Mouse (Mus musculus) mouse trophoblast stem cell (cell line): ENCODE measurements around the gene Dscaml1.

ENCODE experiments used
- in situ Hi-C, 2 experiments: fragments of 300-500 bp; cut with MseI, MboI; formaldehyde crosslinking; loops; 2 replicates in 1 of 2; 3 replicates in 1 of 2; pipeline ENCODE4 v1.15.1; 2025

Gene Dscaml1

GRCm38 (mm10) chr9:45411111-45411510, 15.3 kb upstream of the Dscaml1 start:
- in situ Hi-C loops, result loop anchor here (5.0 to 10.0 kb wide), 2 partner anchors 334 to 341 kb away; no protein-coding TSS in a partner anchor

- in situ Hi-C loops, result loop anchor here (5.0 to 10.0 kb wide), 2 partner anchors 333 to 340 kb away; no protein-coding TSS in a partner anchor
These were observed 14.6 kb upstream of the Dscaml1 start for GRCm38 (mm10) chr9:45411803-45412202.

DNA sequence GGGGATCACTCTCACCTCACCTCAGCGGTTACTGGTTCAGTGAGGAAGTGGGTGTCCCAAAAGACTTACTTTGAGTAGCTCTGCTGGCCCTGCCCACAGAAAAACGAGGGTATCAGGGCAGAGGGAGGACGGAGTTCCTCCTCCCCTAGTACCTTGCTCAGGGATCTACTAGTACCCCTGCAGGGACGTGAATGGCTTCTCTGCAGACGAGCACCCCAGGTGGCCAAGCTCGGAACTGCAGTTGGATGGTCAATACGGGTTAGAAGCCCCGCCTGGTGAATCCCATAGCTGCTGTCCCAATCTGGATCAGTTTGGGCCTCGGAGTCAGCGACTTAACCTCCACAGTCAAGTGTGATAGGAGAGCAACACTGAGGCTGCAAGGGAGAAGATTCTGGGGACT, 14.1 kb upstream of the Dscaml1 start:
- in situ Hi-C loops, result loop anchor here (5.0 to 10.0 kb wide), 2 partner anchors 333 to 340 kb away; no protein-coding TSS in a partner anchor

DNA sequence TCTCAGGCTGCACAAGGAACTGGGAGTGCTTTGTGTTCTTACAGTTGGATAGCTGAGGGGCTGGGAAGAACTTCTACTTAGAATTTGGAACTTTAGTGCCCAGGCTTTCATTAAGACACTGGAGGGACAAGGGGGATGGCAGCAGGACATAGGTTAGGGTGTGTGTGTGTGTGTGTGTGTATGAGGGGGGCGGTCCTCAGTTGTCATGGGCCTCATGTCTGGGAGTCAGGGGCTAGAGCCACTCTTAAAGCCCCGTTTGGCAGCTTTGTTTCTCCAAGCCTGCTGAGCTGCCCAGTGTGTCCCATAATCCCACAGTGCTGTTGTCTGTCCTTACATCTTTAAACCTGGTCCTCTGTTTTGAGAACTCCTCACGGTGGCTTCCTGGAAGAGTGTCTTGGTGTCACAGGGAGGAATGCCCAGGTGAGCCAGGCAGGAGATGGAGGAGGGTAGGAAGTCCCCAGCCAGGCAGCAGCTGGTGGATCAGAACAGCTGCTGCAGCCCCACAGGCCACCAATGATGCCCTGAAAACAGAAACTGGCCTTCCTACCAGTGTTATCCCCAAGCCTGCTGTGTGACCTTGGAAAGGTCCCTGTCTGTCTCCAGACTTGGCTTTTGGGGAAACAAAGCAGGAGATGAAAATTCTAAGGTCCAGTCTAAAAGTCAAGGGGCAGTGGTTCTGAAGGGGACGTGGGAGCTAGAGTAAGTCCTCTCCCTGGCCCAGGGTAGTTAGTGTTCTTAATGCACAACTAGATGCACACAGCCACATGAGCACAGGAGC, 13.5 kb upstream of the Dscaml1 start:
- in situ Hi-C loops, result loop anchor here (5.0 to 10.0 kb wide), 2 partner anchors 332 to 339 kb away; no protein-coding TSS in a partner anchor

DNA sequence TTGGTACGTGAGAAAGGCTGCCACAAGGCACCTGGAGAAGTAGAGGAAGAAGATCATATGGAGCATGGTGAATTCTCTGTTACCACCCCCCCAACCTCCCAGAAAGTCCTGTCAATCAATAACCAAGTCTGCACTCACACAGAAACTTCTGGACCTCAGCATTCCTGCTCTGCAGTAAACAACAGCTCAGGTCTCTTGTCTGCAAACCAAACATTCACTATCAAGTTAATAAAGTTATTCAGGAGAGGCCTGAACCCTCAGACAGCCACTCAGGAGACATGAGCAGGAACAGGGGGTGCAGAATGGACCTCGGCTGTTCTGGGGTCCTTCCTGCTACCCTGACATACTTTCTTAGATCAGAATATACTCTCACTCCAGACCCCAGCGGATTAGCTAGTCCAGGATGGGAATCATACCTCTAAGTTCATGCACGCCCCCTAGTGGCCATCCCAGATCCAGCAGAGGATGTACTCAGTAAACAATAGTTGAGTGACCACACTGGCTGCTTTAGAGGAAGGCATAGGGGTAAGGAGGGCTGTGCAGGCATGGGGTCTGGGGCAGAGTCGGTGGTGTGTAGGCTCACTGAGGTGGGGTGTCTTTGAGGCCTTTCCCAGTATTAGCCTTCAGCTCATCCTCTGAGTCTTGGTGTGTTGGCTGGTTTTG, 12.8 kb upstream of the Dscaml1 start:
- in situ Hi-C loops, result loop anchor here (5.0 to 10.0 kb wide), 2 partner anchors 331 to 339 kb away; no protein-coding TSS in a partner anchor

DNA sequence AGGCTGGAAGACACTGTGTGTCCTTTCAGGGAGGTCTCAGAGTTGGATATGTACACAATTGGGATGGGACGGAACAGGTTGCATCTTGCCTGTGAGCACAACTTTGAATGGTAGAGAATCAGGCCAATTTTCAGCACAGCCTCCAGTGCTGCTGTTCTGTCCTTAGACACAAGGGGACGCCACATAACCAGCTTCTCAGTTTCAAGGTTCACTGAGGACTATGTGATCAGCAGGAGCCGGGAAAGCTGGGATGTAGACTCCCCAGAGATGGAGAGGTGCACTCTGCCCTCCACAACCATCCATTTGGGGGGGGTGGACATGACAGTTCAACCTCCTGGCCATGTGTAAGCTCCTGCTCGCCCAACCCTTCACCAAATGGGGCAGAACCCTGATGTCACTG, 10.5 kb upstream of the Dscaml1 start:
- in situ Hi-C loops, result loop anchor here in 1 of 2 experiments (10.0 kb wide), 1 partner anchor 329 kb away; no protein-coding TSS in a partner anchor

DNA sequence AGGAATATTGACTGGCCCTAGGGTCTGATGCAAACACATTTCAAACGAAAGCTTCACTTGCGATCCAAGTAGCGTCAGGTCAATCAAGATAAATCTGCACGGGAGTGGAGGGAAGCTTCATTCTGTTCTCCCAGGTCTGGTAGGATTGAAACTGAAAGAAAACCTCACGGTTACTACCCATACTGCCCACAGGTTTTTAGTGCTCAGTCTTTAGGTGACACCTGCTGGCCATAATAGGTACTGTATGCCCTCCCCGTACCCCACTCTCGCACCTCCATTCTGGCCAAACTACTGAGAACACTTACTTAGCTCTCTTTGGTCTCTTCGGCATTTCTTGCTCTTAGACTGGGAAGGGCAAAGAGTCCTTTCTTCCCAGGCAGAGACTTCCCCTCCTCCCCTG, 9.2 kb upstream of the Dscaml1 start:
- in situ Hi-C loops, result loop anchor here in 1 of 2 experiments (10.0 kb wide), 1 partner anchor 328 kb away; no protein-coding TSS in a partner anchor

GRCm38 (mm10) chr9:45418252-45418651, 8.2 kb upstream of the Dscaml1 start:
- in situ Hi-C loops, result loop anchor here in 1 of 2 experiments (10.0 kb wide), 1 partner anchor 327 kb away; no protein-coding TSS in a partner anchor

GRCm38 (mm10) chr9:45421209-45421608, 5.2 kb upstream of the Dscaml1 start:
- in situ Hi-C loops, result no loop called here

DNA sequence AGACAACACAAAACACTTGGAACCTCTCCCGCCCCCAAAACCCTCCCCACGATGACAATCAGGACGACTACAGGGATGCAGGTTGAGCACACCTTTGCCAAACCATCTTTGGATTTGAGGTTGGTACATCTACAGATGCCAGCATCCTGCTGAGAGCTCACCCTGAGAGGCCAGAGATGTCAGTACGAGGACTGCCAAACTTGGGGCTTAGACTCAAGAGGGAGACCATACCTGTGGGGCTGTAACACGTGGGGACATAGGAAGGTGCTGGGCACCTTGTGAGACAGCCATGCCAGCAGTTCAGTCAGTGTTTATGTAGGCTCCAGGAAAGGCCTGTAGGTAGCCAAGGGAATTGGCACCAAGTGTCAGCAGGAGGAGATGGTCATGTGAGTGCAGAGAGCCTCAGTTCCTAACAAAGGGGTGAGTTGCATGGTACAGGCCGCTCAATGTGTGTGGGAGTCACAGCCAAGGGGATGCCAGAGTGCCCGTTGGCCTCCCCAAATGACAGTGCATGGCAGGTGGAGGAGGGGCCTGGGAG, 3.6 kb upstream of the Dscaml1 start:
- in situ Hi-C loops, result no loop called here

DNA sequence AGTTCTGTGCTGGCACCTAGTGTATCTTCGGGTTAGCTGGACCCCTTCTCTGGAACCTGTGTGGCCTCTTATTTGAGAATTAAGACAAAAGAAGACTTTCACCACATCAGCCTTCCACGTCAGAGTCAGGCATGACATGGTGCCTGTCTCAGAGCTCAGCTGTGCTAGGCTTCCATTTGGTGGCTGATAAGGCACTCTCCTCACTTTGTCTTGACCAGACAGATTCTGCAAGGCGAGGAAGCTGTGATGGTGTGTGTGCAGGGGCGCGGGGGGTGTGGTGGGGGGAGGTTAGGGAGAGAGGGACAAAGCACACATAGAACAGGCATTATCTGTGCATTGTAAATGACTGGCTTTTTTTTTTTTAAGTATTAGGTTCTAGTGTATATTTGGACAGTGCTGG, 3.0 kb downstream of the Dscaml1 start:
- in situ Hi-C loops, result no loop called here

GRCm38 (mm10) chr9:45429951-45430697, 3.7 kb downstream of the Dscaml1 start:
- in situ Hi-C loops, result no loop called here

DNA sequence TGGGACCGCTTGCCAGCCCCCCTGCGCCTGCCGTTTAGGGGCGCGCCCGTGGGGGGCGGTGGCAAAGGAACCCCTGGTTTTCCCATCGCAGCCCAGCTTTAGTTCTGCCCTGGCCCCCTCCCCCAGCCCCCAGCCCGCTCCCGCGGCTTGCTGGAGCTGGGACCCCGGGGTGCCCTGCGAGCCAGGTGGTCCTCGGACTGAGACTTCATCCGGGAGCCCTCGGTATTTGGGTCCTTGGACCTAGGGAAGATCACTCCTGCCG, 4.2 kb downstream of the Dscaml1 start:
- in situ Hi-C loops, result no loop called here

GRCm38 (mm10) chr9:45431150-45431549, 4.7 kb downstream of the Dscaml1 start:
- in situ Hi-C loops, result no loop called here

GRCm38 (mm10) chr9:45432639-45433038, 6.2 kb downstream of the Dscaml1 start:
- in situ Hi-C loops, result no loop called here

- in situ Hi-C loops, result no loop called here
These were observed 6.7 kb downstream of the Dscaml1 start for GRCm38 (mm10) chr9:45433119-45433518.

- in situ Hi-C loops, result no loop called here
These were observed 7.7 kb downstream of the Dscaml1 start for GRCm38 (mm10) chr9:45434171-45434570.

- in situ Hi-C loops, result no loop called here
These were observed 12.6 kb downstream of the Dscaml1 start for GRCm38 (mm10) chr9:45439025-45439424.

DNA sequence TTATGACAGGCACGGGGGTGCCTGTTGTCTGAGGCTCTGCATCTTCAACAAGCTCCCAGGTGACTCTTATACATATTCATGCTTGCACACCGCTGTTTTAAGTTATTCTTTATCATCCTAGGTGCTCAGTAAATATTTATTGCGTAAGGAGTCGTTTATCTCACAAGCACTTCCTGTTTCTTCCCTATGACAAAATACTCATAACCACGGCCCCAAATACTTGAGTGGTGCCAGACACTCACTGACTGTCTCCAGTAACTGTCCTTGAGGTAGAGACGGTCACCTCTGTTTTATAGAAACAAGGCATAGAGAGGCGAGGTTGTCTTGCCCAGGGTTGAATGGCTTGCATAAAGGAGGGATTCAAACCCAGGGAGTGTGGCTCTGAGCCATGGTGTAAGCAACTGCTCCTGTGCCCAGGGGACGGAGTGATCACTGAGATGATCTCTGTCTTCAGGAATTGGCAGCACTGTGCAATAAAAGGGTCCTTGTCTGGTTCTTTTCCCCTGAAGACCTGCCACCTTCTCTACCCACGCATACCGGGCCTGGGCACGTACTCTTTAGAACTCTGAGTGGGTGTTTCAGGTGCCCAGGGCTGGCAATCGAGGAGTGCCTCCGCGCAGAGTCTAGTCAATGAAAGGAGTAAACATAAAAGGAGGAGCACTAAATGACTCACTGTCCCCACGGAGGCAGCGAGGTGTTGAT, 13.8 kb downstream of the Dscaml1 start:
- in situ Hi-C loops, result no loop called here

DNA sequence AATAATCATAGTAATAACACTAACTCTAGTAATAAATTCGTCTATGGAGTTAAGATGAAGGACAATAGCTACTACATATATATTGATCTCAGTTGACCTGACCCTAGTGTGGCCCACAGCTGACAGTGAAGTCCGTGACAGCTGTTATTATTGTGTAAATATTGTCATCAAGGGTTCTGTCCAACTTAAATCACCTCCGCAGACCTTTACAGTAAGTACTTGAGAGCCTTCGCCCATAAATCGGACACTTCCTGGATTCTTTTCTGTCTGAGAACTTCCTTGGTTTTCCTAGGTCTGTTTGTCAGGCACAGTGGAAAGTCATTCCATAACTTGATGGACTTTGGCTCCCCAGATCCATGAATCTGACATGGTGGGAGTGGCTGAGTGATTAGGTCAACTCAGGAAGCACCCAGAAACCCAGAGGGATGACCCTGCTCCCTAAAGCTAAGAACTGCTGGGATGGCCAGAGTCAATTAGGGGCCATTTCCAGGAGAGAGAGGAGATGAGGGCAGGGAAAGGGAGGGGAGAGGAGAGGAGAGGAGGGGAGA, 17.9 kb downstream of the Dscaml1 start:
- in situ Hi-C loops, result no loop called here

DNA sequence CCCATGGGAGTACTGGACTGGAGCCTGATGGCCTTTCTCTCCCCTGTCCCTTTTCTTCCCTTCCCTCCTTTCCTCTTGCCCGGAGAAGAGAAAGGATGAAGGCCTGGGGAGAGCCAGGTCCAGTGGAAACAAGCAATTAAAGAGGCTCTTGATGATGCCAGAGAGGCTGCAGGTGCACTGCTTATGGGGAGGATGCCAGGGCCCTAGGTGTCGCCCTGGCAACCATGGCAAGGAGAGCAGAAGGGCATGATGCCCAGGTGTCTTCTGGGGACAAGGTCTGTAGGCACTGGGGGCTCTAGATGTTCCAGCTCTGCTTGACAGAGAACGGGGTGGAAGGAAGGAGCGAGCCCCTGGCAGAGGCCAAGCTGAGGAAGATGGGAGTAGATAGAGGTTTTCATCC, 23.2 kb downstream of the Dscaml1 start:
- in situ Hi-C loops, result no loop called here
